Mouse (Mus musculus) C2C12 (cell line): Measurements from ENCODE around the gene Eps8l3. TPM values are rescaled to one million over a fixed set of nuclear protein-coding genes. Genes with fewer than 3 reads are reported as not detected.

Experiments
- H3K27me3 ChIP-seq: one replicate; pipeline ENCODE4 v1.6.1; 2011; ENCODE audit not compliant: control insufficient read depth, insufficient read depth, insufficient read length
- H3K36me3 ChIP-seq: one replicate; pipeline ENCODE4 v1.6.1; 2011; ENCODE audit not compliant: control insufficient read depth, insufficient read depth
- H3K4me3 ChIP-seq: one replicate; pipeline ENCODE4 v1.5.1; 2011; ENCODE audit warnings: mild to moderate bottlenecking, control low read depth; ENCODE audit not compliant: poor library complexity, insufficient read depth, severe bottlenecking
- H3K79me2 ChIP-seq: one replicate; pipeline ENCODE4 v1.6.1; 2011; ENCODE audit not compliant: control insufficient read depth, insufficient read depth
- H3K79me3 ChIP-seq: one replicate; pipeline ENCODE4 v1.6.1; 2011; ENCODE audit warnings: low read depth, control low read depth
- H3ac ChIP-seq: one replicate; pipeline ENCODE3; 2011; ENCODE audit warnings: low read depth; ENCODE audit not compliant: control insufficient read depth, insufficient read length
- CEBPB ChIP-seq: IDR thresholded peaks from one replicate; pipeline ENCODE4 v1.6.1; 2011; ENCODE audit warnings: low read depth, mild to moderate bottlenecking, control low read depth, moderate library complexity
- CTCF ChIP-seq: IDR thresholded peaks from one replicate; pipeline ENCODE4 v1.5.1; 2011; ENCODE audit not compliant: control insufficient read depth, insufficient read depth, insufficient read length
- FOSL1 ChIP-seq: IDR thresholded peaks from one replicate; pipeline ENCODE4 v1.8.0; 2011; ENCODE audit warnings: mild to moderate bottlenecking, low read length; ENCODE audit not compliant: poor library complexity, insufficient read depth, severe bottlenecking
- MAX ChIP-seq: IDR thresholded peaks from one replicate; pipeline ENCODE4 v1.6.1; 2011; ENCODE audit warnings: mild to moderate bottlenecking, control low read depth
- MYOD1 ChIP-seq: IDR thresholded peaks from one replicate; pipeline ENCODE4 v1.6.1; 2011; ENCODE audit warnings: low read depth; ENCODE audit not compliant: control insufficient read depth, insufficient read length
- MYOG ChIP-seq: IDR thresholded peaks from one replicate; pipeline ENCODE4 v1.6.1; 2011; ENCODE audit not compliant: control insufficient read depth, insufficient read length; ENCODE audit errors: extremely low read depth
- USF1 ChIP-seq: IDR thresholded peaks from one replicate; pipeline ENCODE4 v1.6.1; 2011; ENCODE audit warnings: low read depth, mild to moderate bottlenecking, control low read depth, moderate library complexity
- long read RNA-seq, 2 experiments: library from polyadenylated mRNA; unstranded; transcript quantifications; one replicate each; pipeline ENCODE4 v2.0.0; 2019 to 2020
- polyA plus RNA-seq: library from polyadenylated mRNA; unstranded; fragments of >200 nt; fragmentation: generic; extraction: Trizol; gene quantifications from one replicate; pipeline ENCODE4 v1.2.1, GENCODE M21; 2012; ENCODE audit warnings: missing spikeins

Gene Eps8l3
- not detected for polyA plus RNA-seq
- long read RNA-seq, experiment 1 = 0 reads
- long read RNA-seq, experiment 2 = 0 reads

DNA sequence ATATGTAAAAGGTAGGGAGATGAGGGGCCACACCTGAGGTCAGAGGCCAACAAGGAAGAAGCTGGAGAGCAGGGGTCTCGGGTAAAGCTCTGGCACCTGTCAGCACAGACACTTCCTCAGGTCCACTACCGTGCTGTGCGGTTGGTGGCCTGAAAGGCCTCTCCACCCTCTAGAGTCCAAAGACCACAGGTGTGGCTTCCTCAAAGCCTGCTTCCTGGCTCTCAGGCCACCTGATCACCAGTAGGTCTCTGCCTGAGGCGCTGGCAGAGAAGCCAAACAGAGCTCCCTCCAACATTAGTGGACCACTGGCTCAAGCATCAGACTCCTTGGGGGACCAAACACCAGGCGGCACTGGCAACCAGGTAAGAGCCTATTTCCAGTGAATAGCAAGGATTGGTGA is at the start of gene Eps8l3:
TSS of gene Eps8l3 (plus strand) at position 225 of the 400 bp plus-strand sequence.
- Histone ChIP-seq H3K79me2 (no peaks in the 10 kb centered on the region), H3ac (no peak within 1 kb of the TSS), H3K36me3 (no peaks in the 10 kb centered on the region), H3K4me3 (no peak within 1 kb of the TSS), H3K27me3 (no peaks in the 10 kb centered on the region), H3K79me3 (no peaks in the 10 kb centered on the region)
- no peak for TF ChIP-seq CEBPB
- TF ChIP-seq CTCF = no peak
- no peak for TF ChIP-seq MAX
- no peak for TF ChIP-seq USF1
- TF ChIP-seq FOSL1 = no peak
- no peak for TF ChIP-seq MYOD1
- no peak for TF ChIP-seq MYOG

DNA sequence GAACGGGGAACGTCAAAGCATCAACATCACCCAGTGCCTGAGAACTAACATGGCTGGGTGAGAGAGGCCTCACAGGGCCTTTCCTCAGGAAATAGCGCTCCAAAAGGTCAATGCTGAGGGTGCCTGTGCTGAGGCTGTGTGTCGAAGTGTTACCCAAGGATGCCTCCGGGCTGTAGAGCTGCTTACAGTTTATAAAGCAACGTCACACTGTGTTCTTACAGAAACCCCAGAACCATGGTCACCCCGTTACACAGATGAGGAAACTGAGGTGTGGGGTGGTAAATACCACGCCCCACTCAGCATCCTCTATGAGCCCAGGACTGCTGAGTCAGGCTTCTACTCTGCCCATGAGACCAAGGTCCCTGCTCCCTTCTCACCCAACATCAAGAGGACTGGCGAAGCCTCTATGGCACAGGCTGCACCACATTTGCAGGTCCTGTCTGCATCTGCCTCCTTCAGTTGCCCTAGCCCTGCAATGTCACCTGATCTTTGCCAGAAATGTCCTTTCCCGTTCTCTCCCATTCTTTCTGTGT is 49.1 kb upstream of the Eps8l3 start:
- Histone ChIP-seq H3K36me3 (no peaks in the 10 kb centered on the region), H3K4me3 (no peak overlapping the region), H3ac (peak overlapping the region; percentile 16), H3K79me3 (peaks cover 8% of the 10 kb centered on the region), H3K27me3 (no peaks in the 10 kb centered on the region), H3K79me2 (peaks cover 22% of the 10 kb centered on the region)
- TF ChIP-seq CEBPB (no peak), USF1 (no peak), MYOG (no peak), FOSL1 (no peak), CTCF (no peak), MYOD1 (no peak), MAX (no peak)

DNA sequence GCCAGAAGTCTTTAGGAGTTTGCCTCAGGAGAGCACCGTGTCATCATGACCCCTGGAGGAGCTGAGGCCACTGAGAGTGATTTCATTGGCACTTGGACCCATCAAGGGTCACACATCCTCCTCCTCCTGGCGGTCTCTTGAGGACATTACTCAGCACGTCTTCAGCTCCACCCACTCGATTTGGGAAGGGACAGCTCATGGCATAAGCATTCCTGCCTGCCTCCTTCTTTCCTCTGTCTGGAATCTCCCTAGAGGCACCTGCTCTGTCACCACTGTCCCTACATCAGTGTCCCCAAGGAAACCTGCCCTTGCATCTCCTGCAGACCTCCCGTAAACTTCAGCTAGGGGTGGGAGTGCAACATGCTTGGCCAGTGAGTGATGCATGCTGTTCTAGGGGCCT is 48.5 kb upstream of the Eps8l3 start:
- TF ChIP-seq MYOD1 = peak; percentile 76
- no peak for TF ChIP-seq USF1
- TF ChIP-seq FOSL1 = peak; percentile 84
- TF ChIP-seq MAX = peak; percentile 80
- no peak overlapping the region for H3K4me3 ChIP-seq

DNA sequence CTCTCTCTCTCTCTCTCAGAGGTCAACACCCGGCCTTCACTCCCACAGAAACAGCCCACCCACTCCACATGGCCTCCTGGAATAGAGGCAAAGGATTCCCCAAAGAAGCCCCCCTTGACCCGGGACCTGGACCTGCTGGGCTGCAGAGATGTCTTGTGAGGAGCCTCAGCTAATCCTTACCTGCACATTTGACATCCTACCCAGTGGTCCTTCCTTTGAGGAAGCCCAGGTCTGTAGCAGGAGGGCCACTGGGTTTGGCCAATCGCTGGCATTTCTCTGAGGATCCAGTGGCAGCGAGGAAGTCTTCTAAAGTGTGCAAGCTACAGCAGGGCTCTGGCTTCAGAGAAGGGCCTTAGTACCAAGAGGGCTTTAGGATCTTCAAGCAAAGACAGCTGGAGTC is 48.0 kb upstream of the Eps8l3 start:
- peak overlapping the region; percentile 48 for H3ac ChIP-seq
- TF ChIP-seq CEBPB (no peak), MAX (no peak), USF1 (no peak), MYOD1 (no peak), MYOG (no peak), FOSL1 (no peak)
- no peaks in the 10 kb centered on the region for H3K36me3 ChIP-seq
- H3K4me3 ChIP-seq = peak overlapping the region; percentile 21
- H3K79me2 ChIP-seq = peaks cover 22% of the 10 kb centered on the region
- H3K79me3 ChIP-seq = peaks cover 8% of the 10 kb centered on the region
- H3K27me3 ChIP-seq = no peaks in the 10 kb centered on the region

More for the DNA sequence above, 48.5 kb upstream of the Eps8l3 start:
- H3K27me3 ChIP-seq = no peaks in the 10 kb centered on the region
- H3K36me3 ChIP-seq = no peaks in the 10 kb centered on the region
- H3ac ChIP-seq = no peak overlapping the region
- H3K79me2 ChIP-seq = peaks cover 22% of the 10 kb centered on the region
- H3K79me3 ChIP-seq = peaks cover 8% of the 10 kb centered on the region

DNA sequence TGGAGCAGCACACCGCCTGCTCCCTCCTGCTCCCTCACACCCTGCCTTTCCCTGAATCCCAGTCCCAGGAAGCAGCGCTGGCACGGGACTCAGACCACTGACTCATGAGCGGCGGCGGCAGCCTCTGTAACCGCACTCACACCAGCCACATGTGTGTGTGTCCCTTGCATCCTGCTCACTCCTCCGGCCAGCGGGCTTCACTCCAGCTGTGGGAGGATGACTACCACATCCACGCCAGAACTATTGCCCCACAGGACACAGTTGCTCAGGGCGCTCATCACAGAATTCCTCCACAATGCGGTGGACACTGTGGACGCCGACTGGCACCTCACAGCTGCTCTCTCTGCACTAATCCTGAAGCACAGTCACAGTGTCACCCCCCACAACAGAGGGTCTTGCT is 47.4 kb upstream of the Eps8l3 start:
- TF ChIP-seq CEBPB = peak; percentile 91
- TF ChIP-seq MYOD1 = peak; percentile 98
- peak; percentile 68 for TF ChIP-seq FOSL1
- TF ChIP-seq USF1 = no peak
- peak; percentile 97 for TF ChIP-seq MAX
- Histone ChIP-seq H3K27me3 (no peaks in the 10 kb centered on the region), H3K79me3 (peaks cover 8% of the 10 kb centered on the region), H3K79me2 (peaks cover 22% of the 10 kb centered on the region), H3ac (no peak overlapping the region), H3K36me3 (no peaks in the 10 kb centered on the region), H3K4me3 (peak overlapping the region; percentile 21)
